8 mouse cellular contexts compared by ENCODE assay signal in genomic region chr19:9981621-9982020, GRCm38 (mm10). TPM values are rescaled to one million over a fixed set of nuclear protein-coding genes. Genes with fewer than 3 reads are reported as not detected.
DNase-seq lines count a peak whose midpoint lies in the region; ATAC-seq and TF ChIP-seq lines count a peak whose summit lies in the region.

No protein-coding gene starts in this region.

- ATAC-seq in hindbrain, embryonic 13.5 days (ENCODE audit: low FRiP score) = no peak
- no peak for ATAC-seq in midbrain, embryonic 13.5 days

- peak overlapping the region; percentile 99 for H3K27ac ChIP-seq in bone marrow macrophage, adult 2 months (ENCODE audit: insufficient read depth, low read depth, low read length)
- peak overlapping the region; percentile 93 for H3K27ac ChIP-seq in hindbrain, embryonic 13.5 days
- peak overlapping the region; percentile 88 for H3K27ac ChIP-seq in midbrain, embryonic 13.5 days

- 71% methylated on average over 4 of the region's 4 CpGs for WGBS in hindbrain, embryonic 13.5 days
- 67% methylated on average over 4 of the region's 4 CpGs for WGBS in midbrain, embryonic 13.5 days

- no peak for TF ChIP-seq CTCF in bone marrow macrophage, adult 2 months (IDR thresholded peaks at IDR 0.05; ENCODE audit: low read depth, low read length)

- peak overlapping the region; percentile 73 for H3K9ac ChIP-seq in hindbrain, embryonic 13.5 days
- peak overlapping the region; percentile 70 for H3K9ac ChIP-seq in midbrain, embryonic 13.5 days (replicated peaks)

- intact Hi-C loops in gastrocnemius, postnatal 14 days (cut with DNase I; ENCODE audit: low total_unique reads) = no loop called here

- TF ChIP-seq POLR2A in bone marrow macrophage, adult 2 months (IDR thresholded peaks at IDR 0.05; ENCODE audit: borderline replicate concordance, low read depth, low read length) = no peak

- DNase-seq in kidney, adult 18-20 months = peak; percentile 38
- no peak for DNase-seq in kidney, postnatal 10 days
- DNase-seq in gastrocnemius, postnatal 14 days = no peak
- no peak for DNase-seq in adipocyte (ENCODE audit: low spot score)
- DNase-seq in adrenal gland, postnatal 14 days = no peak

- no peaks in the 10 kb centered on the region for H3K9me3 ChIP-seq in hindbrain, embryonic 13.5 days
- no peaks in the 10 kb centered on the region for H3K9me3 ChIP-seq in midbrain, embryonic 13.5 days

- peak overlapping the region; percentile 75 for H3K4me3 ChIP-seq in bone marrow macrophage, adult 2 months (ENCODE audit: insufficient read depth, low read length)
- peak overlapping the region; percentile 79 for H3K4me3 ChIP-seq in hindbrain, embryonic 13.5 days
- H3K4me3 ChIP-seq in midbrain, embryonic 13.5 days (replicated peaks) = peak overlapping the region; percentile 94

- peak overlapping the region; percentile 87 for H3K4me2 ChIP-seq in hindbrain, embryonic 13.5 days
- peak overlapping the region; percentile 83 for H3K4me2 ChIP-seq in midbrain, embryonic 13.5 days (replicated peaks)

- H3K4me1 ChIP-seq in bone marrow macrophage, adult 2 months (ENCODE audit: control insufficient read depth, insufficient read depth, low read length) = peaks cover 28% of the 10 kb centered on the region
- H3K4me1 ChIP-seq in hindbrain, embryonic 13.5 days (replicated peaks) = peaks cover 24% of the 10 kb centered on the region
- H3K4me1 ChIP-seq in midbrain, embryonic 13.5 days (replicated peaks) = peaks cover 23% of the 10 kb centered on the region

- peaks cover 27% of the 10 kb centered on the region for H3K36me3 ChIP-seq in hindbrain, embryonic 13.5 days
- H3K36me3 ChIP-seq in midbrain, embryonic 13.5 days = peaks cover 22% of the 10 kb centered on the region

- no peaks in the 10 kb centered on the region for H3K27me3 ChIP-seq in hindbrain, embryonic 13.5 days
- H3K27me3 ChIP-seq in midbrain, embryonic 13.5 days = no peaks in the 10 kb centered on the region

RNA-seq across cellular contexts. Expression of gene Fth1, which starts 1.2 kb away (rescaled TPM):
- 20,335 and 20,363 TPM in 2 replicates for polyA plus RNA-seq in bone marrow macrophage, adult 2 months (2012; ENCODE audit: insufficient read depth, insufficient read length, missing spikeins)
- 1,535 and 1,618 TPM in 2 replicates for polyA plus RNA-seq in hindbrain, embryonic 13.5 days (2015; fragmentation: Nextera tagmentation; extraction: Ambion mirVana)
- 1,344 and 1,356 TPM in 2 replicates for polyA plus RNA-seq in midbrain, embryonic 13.5 days (2015; fragmentation: Nextera tagmentation; extraction: Ambion mirVana)
- 1,000 to 10,000 TPM; 2,162 to 2,185 TPM for total RNA-seq in gastrocnemius, postnatal 14 days (2021)
- 2,322 and 2,352 TPM in 2 replicates for total RNA-seq in adrenal gland, postnatal 14 days (2021)

RNA-seq across cellular contexts. Expression of gene Best1, which starts 19.8 kb away (rescaled TPM):
- polyA plus RNA-seq in bone marrow macrophage, adult 2 months (2012; ENCODE audit: insufficient read depth, insufficient read length, missing spikeins) = 0.44 and 2.3 TPM in 2 replicates
- 1.5 and 1.7 TPM in 2 replicates for polyA plus RNA-seq in hindbrain, embryonic 13.5 days (2015; fragmentation: Nextera tagmentation; extraction: Ambion mirVana)
- 1.8 and 2.0 TPM in 2 replicates for polyA plus RNA-seq in midbrain, embryonic 13.5 days (2015; fragmentation: Nextera tagmentation; extraction: Ambion mirVana)
- under 1 TPM; 0.29 to 0.41 TPM for total RNA-seq in gastrocnemius, postnatal 14 days (2021)
- total RNA-seq in adrenal gland, postnatal 14 days (2021) = 0.19 TPM in 1 of 2 replicates, not detected in the other

RNA-seq across cellular contexts. Expression of gene Rab3il1, which starts 19.8 kb away (rescaled TPM):
- polyA plus RNA-seq in bone marrow macrophage, adult 2 months (2012; ENCODE audit: insufficient read depth, insufficient read length, missing spikeins) = 156 and 178 TPM in 2 replicates
- 22.6 and 25.1 TPM in 2 replicates for polyA plus RNA-seq in hindbrain, embryonic 13.5 days (2015; fragmentation: Nextera tagmentation; extraction: Ambion mirVana)
- polyA plus RNA-seq in midbrain, embryonic 13.5 days (2015; fragmentation: Nextera tagmentation; extraction: Ambion mirVana) = 21.0 and 21.4 TPM in 2 replicates
- total RNA-seq in gastrocnemius, postnatal 14 days (2021) = 10 to 100 TPM in 1 of 2 experiments, 1 to 10 TPM in 1; 7.4 to 11.6 TPM
- 9.7 and 10.1 TPM in 2 replicates for total RNA-seq in adrenal gland, postnatal 14 days (2021)

RNA-seq across cellular contexts. Expression of gene Fads3, which starts 59.7 kb away (rescaled TPM):
- polyA plus RNA-seq in bone marrow macrophage, adult 2 months (2012; ENCODE audit: insufficient read depth, insufficient read length, missing spikeins) = 4.6 and 6.5 TPM in 2 replicates
- 15.2 and 18.0 TPM in 2 replicates for polyA plus RNA-seq in hindbrain, embryonic 13.5 days (2015; fragmentation: Nextera tagmentation; extraction: Ambion mirVana)
- polyA plus RNA-seq in midbrain, embryonic 13.5 days (2015; fragmentation: Nextera tagmentation; extraction: Ambion mirVana) = 8.7 and 9.1 TPM in 2 replicates
- total RNA-seq in gastrocnemius, postnatal 14 days (2021) = 1 to 10 TPM; 5.4 to 6.0 TPM
- 11.3 and 14.0 TPM in 2 replicates for total RNA-seq in adrenal gland, postnatal 14 days (2021)

Comparison
In these comparisons a context has a peak if more than half of its experiments do, and no peak if none do; other contexts are left out.
1. RNA of gene Fth1, which starts 1.2 kb away (polyA plus RNA-seq): 20,335 to 20,363 TPM in bone marrow macrophage, adult 2 months; 1,535 to 1,618 TPM in hindbrain, embryonic 13.5 days and 1,344 to 1,356 TPM in midbrain, embryonic 13.5 days; every median in the first group is over 10 times any median in the second.
2. Peak in every context shown above with its lines, with median percentiles within 50 percentile points of each other: H3K27ac ChIP-seq and H3K4me3 ChIP-seq.